In genomic region chr2:152111920-152112319, GRCm38 (mm10) we compare ENCODE assay signal across 8 mouse cellular contexts. TPM values are rescaled to one million over a fixed set of nuclear protein-coding genes. Genes with fewer than 3 reads are reported as not detected.
DNase-seq lines count a peak whose midpoint lies in the region; ATAC-seq and TF ChIP-seq lines count a peak whose summit lies in the region.

No protein-coding gene starts in this region.

- peak; percentile 89 for TF ChIP-seq CTCF in bone marrow macrophage, adult 2 months (IDR thresholded peaks at IDR 0.05; ENCODE audit: low read depth, low read length)
- peak; percentile 98 for TF ChIP-seq CTCF in embryonic fibroblast, embryonic 13.5 days (IDR thresholded peaks at IDR 0.05; ENCODE audit: borderline replicate concordance, insufficient read depth, low read length)
- TF ChIP-seq CTCF in midbrain, postnatal 0 days (IDR thresholded peaks at IDR 0.05): peak; percentile 100

- ATAC-seq in limb, embryonic 13.5 days (ENCODE audit: low FRiP score, low read depth): peak; percentile 81
- peak; percentile 78 for ATAC-seq in midbrain, postnatal 0 days (ENCODE audit: low FRiP score)

- no peak overlapping the region for H3K4me2 ChIP-seq in limb, embryonic 13.5 days (replicated peaks)
- H3K4me2 ChIP-seq in midbrain, postnatal 0 days (ENCODE audit: low read depth, low read length, poor library complexity, severe bottlenecking): no peak overlapping the region

- H3K4me3 ChIP-seq in bone marrow macrophage, adult 2 months (ENCODE audit: insufficient read depth, low read length): no peak overlapping the region
- H3K4me3 ChIP-seq in embryonic fibroblast, embryonic 13.5 days (ENCODE audit: insufficient read depth, low read length): no peak overlapping the region
- H3K4me3 ChIP-seq in limb, embryonic 13.5 days: no peak overlapping the region
- H3K4me3 ChIP-seq in midbrain, postnatal 0 days (ENCODE audit: low read depth, low read length): no peak overlapping the region

- peaks cover 7% of the 10 kb centered on the region for H3K4me1 ChIP-seq in bone marrow macrophage, adult 2 months (ENCODE audit: control insufficient read depth, insufficient read depth, low read length)
- H3K4me1 ChIP-seq in embryonic fibroblast, embryonic 13.5 days (ENCODE audit: control insufficient read depth, insufficient read depth, low read length): no peaks in the 10 kb centered on the region
- H3K4me1 ChIP-seq in limb, embryonic 13.5 days: peaks cover 30% of the 10 kb centered on the region
- H3K4me1 ChIP-seq in midbrain, postnatal 0 days (ENCODE audit: insufficient read depth, low read length): peaks cover 6% of the 10 kb centered on the region; the same call in 1 of the 2 replicates

- H3K27ac ChIP-seq in bone marrow macrophage, adult 2 months (ENCODE audit: insufficient read depth, low read depth, low read length): no peak overlapping the region
- H3K27ac ChIP-seq in embryonic fibroblast, embryonic 13.5 days (ENCODE audit: insufficient read depth, low read length): no peak overlapping the region
- H3K27ac ChIP-seq in limb, embryonic 13.5 days: no peak overlapping the region
- no peak overlapping the region for H3K27ac ChIP-seq in midbrain, postnatal 0 days (ENCODE audit: low read depth, low read length)

- peaks cover 23% of the 10 kb centered on the region for H3K27me3 ChIP-seq in limb, embryonic 13.5 days
- H3K27me3 ChIP-seq in midbrain, postnatal 0 days (ENCODE audit: insufficient read depth, low read length): no peaks in the 10 kb centered on the region

- DNase-seq in B cell, adult 2 months: peak; percentile 85 to 86
- peak; percentile 72 to 88 for DNase-seq in heart, adult 9 months (ENCODE audit: low spot score in 2 of 2)
- DNase-seq in kidney, adult 9 months: peak; percentile 93
- peak; percentile 94 for DNase-seq in midbrain, postnatal 0 days (ENCODE audit: low spot score)
- peak; percentile 91 to 92 for DNase-seq in spleen, postnatal 10 days (ENCODE audit: low spot score in 2 of 2)

- H3K9me3 ChIP-seq in limb, embryonic 13.5 days: no peaks in the 10 kb centered on the region
- no peaks in the 10 kb centered on the region for H3K9me3 ChIP-seq in midbrain, postnatal 0 days (ENCODE audit: low read length)

- H3K9ac ChIP-seq in limb, embryonic 13.5 days: no peak overlapping the region
- no peak overlapping the region for H3K9ac ChIP-seq in midbrain, postnatal 0 days (replicated peaks; ENCODE audit: low read length, poor library complexity, severe bottlenecking)

- no peak for TF ChIP-seq POLR2A in bone marrow macrophage, adult 2 months (IDR thresholded peaks at IDR 0.05; ENCODE audit: borderline replicate concordance, low read depth, low read length)
- 0 out of 2 replicates have a peak, but pooled peaks have one; percentile 14 for TF ChIP-seq POLR2A in embryonic fibroblast, embryonic 13.5 days (IDR thresholded peaks at IDR 0.05; ENCODE audit: low read depth, low read length)

- WGBS in limb, embryonic 13.5 days: 10% methylated on average over 7 of the region's 7 CpGs
- WGBS in midbrain, postnatal 0 days: 9% methylated on average over 7 of the region's 7 CpGs

- 0 out of 2 replicates have a peak, but pooled peaks cover 2% of the 10 kb centered on the region for H3K36me3 ChIP-seq in limb, embryonic 13.5 days
- peaks cover 8% of the 10 kb centered on the region; the same call in 1 of the 2 replicates for H3K36me3 ChIP-seq in midbrain, postnatal 0 days (ENCODE audit: insufficient read depth, low read length)

RNA-seq across cellular contexts. Expression of gene Srxn1, which starts 6.6 kb away (rescaled TPM):
- 50.2 and 54.5 TPM in 2 replicates for polyA plus RNA-seq in bone marrow macrophage, adult 2 months (2012; ENCODE audit: insufficient read depth, insufficient read length, missing spikeins)
- polyA plus RNA-seq in embryonic fibroblast, embryonic 13.5 days (2011; ENCODE audit: insufficient read length, low read depth, missing spikeins): 39.1 and 47.8 TPM in 2 replicates
- 9.4 and 10.5 TPM in 2 replicates for polyA plus RNA-seq in limb, embryonic 13.5 days (2015; fragmentation: Nextera tagmentation; extraction: Ambion mirVana)
- 24.5 and 46.1 TPM in 2 replicates for total RNA-seq in midbrain, postnatal 0 days (2014; rRNA removed)
- 24.8 and 29.5 TPM in 2 replicates for polyA plus RNA-seq in midbrain, postnatal 0 days (2015; fragmentation: Nextera tagmentation; extraction: Ambion mirVana)

RNA-seq across cellular contexts. Expression of gene Scrt2, which starts 30.6 kb away (rescaled TPM):
- polyA plus RNA-seq in bone marrow macrophage, adult 2 months (2012; ENCODE audit: insufficient read depth, insufficient read length, missing spikeins): not detected in 2 replicates
- not detected in 2 replicates for polyA plus RNA-seq in embryonic fibroblast, embryonic 13.5 days (2011; ENCODE audit: insufficient read length, low read depth, missing spikeins)
- not detected in 2 replicates for polyA plus RNA-seq in limb, embryonic 13.5 days (2015; fragmentation: Nextera tagmentation; extraction: Ambion mirVana)
- 6.7 and 10.8 TPM in 2 replicates for total RNA-seq in midbrain, postnatal 0 days (2014; rRNA removed)
- polyA plus RNA-seq in midbrain, postnatal 0 days (2015; fragmentation: Nextera tagmentation; extraction: Ambion mirVana): 2.2 and 2.3 TPM in 2 replicates

RNA-seq across cellular contexts. Expression of gene Tcf15, which starts 31.4 kb away (rescaled TPM):
- not detected in 2 replicates for polyA plus RNA-seq in bone marrow macrophage, adult 2 months (2012; ENCODE audit: insufficient read depth, insufficient read length, missing spikeins)
- not detected in 2 replicates for polyA plus RNA-seq in embryonic fibroblast, embryonic 13.5 days (2011; ENCODE audit: insufficient read length, low read depth, missing spikeins)
- polyA plus RNA-seq in limb, embryonic 13.5 days (2015; fragmentation: Nextera tagmentation; extraction: Ambion mirVana): 7.6 and 8.8 TPM in 2 replicates
- 2.7 TPM in 1 of 2 replicates, not detected in the other for total RNA-seq in midbrain, postnatal 0 days (2014; rRNA removed)
- polyA plus RNA-seq in midbrain, postnatal 0 days (2015; fragmentation: Nextera tagmentation; extraction: Ambion mirVana): 0.58 and 0.90 TPM in 2 replicates
